Comparison of ENCODE assay signal across 34 mouse cellular contexts in the genomic region with DNA sequence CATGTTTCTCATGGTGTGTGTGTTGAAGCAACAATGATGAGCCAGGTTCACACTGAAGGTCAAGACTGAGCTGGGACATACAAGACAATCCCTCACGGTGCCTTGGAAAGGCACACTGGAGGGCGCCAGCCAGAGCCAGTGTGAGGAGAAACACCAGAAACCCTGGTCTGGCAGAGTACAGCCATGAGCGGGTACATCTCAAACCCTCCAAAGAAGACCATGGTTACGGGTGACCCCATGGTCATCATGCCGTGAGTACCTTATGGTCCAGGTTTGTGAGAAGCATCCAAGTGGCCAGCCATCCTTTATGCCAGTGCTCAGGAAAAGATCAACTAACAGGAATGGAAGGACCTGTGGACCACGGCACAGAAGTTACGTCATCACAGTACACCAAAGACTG.
"Had no signal": no experiment of that assay in that cellular context is flagged by ENCODE, and none has a peak within 500 bp of the region (broad histone marks: within the 10 kb centered on the region; RNA-seq: fewer than 3 reads in every experiment).

No protein-coding gene starts in this region.

- H3K27me3 ChIP-seq: hindbrain, embryonic 12.5 days; hindbrain, embryonic 15.5 days; intestine, embryonic 15.5 days; kidney, embryonic 15.5 days had no signal

- DNase-seq: heart, postnatal 10 days; heart, postnatal 14 days; heart, postnatal 36 days; kidney, adult 11 months; kidney, adult 18-20 months; kidney, adult 2 months; kidney, adult 8-10 months; kidney, adult 9 months; kidney, postnatal 10 days; kidney, postnatal 14 days; kidney, postnatal 25 days; kidney, postnatal 36 days; layer of hippocampus, adult 9-11 months; layer of hippocampus, postnatal 36 days had no signal

- H3K36me3 ChIP-seq: heart, embryonic 10.5 days; heart, embryonic 12.5 days; heart, embryonic 13.5 days; heart, embryonic 15.5 days; hindbrain, embryonic 10.5 days; hindbrain, embryonic 12.5 days; hindbrain, embryonic 13.5 days; hindbrain, embryonic 15.5 days; intestine, embryonic 15.5 days; kidney, embryonic 15.5 days had no signal

- H3K27ac ChIP-seq: heart, embryonic 10.5 days; heart, embryonic 13.5 days; heart, embryonic 15.5 days; hindbrain, embryonic 10.5 days; hindbrain, embryonic 12.5 days; hindbrain, embryonic 13.5 days; hindbrain, embryonic 14.5 days; hindbrain, embryonic 15.5 days; hindbrain, postnatal 0 days; intestine, embryonic 15.5 days; kidney, embryonic 15.5 days; kidney, postnatal 0 days; layer of hippocampus, adult 2 months; left cerebral cortex, adult 2 months had no signal

- H3K9me3 ChIP-seq: heart, embryonic 10.5 days; heart, embryonic 12.5 days; heart, embryonic 13.5 days; heart, embryonic 15.5 days; hindbrain, embryonic 10.5 days; hindbrain, embryonic 12.5 days; hindbrain, embryonic 13.5 days; hindbrain, embryonic 15.5 days; intestine, embryonic 15.5 days; kidney, embryonic 15.5 days had no signal

- H3K9ac ChIP-seq: heart, embryonic 12.5 days; heart, embryonic 13.5 days; heart, embryonic 15.5 days; hindbrain, embryonic 12.5 days; hindbrain, embryonic 13.5 days; hindbrain, embryonic 14.5 days; hindbrain, embryonic 15.5 days; intestine, embryonic 15.5 days; kidney, embryonic 15.5 days had no signal

- H3K4me2 ChIP-seq: heart, embryonic 11.5 days; heart, embryonic 12.5 days; heart, embryonic 13.5 days; heart, embryonic 15.5 days; hindbrain, embryonic 12.5 days; hindbrain, embryonic 13.5 days; hindbrain, embryonic 14.5 days; hindbrain, embryonic 15.5 days; intestine, embryonic 15.5 days; kidney, embryonic 15.5 days had no signal

- H3K4me1 ChIP-seq: heart, embryonic 10.5 days; heart, embryonic 12.5 days; heart, embryonic 13.5 days; heart, embryonic 15.5 days; hindbrain, embryonic 10.5 days; hindbrain, embryonic 12.5 days; hindbrain, embryonic 13.5 days; hindbrain, embryonic 15.5 days; intestine, embryonic 15.5 days; kidney, embryonic 15.5 days had no signal

- ATAC-seq: hindbrain, embryonic 16.5 days; hindbrain, postnatal 0 days; inflammation-experienced regulatory T-cells, adult 6 months; intestine, embryonic 15.5 days; intestine, embryonic 16.5 days; intestine, postnatal 0 days had no signal

- H3K4me3 ChIP-seq: heart, embryonic 10.5 days; heart, embryonic 12.5 days; heart, embryonic 13.5 days; heart, embryonic 15.5 days; hindbrain, embryonic 10.5 days; hindbrain, embryonic 12.5 days; hindbrain, embryonic 13.5 days; hindbrain, embryonic 15.5 days; intestine, embryonic 15.5 days; kidney, embryonic 15.5 days; layer of hippocampus, adult 2 months; left cerebral cortex, adult 2 months had no signal
